Mouse (Mus musculus): ENCODE measurements at regions not wholly inside any gene's neighbourhood (a gene's known extent, or its start where the extent isn't known, plus 50 kb on each side); places are given as distances from the start of the nearest gene placed in this dataset.

DNA sequence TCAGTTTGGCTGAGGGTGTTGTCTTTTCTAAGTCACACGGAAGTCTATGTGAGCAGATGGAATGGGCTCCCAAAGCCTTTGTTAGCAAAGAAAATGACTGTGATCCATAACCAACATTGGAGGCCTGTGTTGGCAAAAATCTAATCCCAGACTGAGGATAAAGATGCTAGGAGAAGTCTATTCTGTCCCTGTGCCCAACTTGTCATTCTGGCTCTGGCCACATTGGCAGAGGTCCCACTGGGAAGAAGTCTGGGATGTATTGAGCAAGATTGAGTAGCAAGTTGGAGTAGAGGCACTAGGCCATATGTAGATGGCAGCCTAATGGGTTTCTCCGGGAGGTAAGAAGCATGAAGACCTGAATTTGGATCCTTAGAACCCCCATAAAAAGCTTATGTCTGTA, 54.1 kb downstream of the Nog start:
- ATAC-seq (ENCODE audit: low FRiP score) = no peak
- Histone ChIP-seq H3K4me2 (replicated peaks; ENCODE audit: low read depth, low read length) (no peak overlapping the region), H3K36me3 (ENCODE audit: control insufficient read depth, insufficient read depth, low read length) (no peaks in the 10 kb centered on the region), H3K9me3 (ENCODE audit: control insufficient read depth, low read length) (no peaks in the 10 kb centered on the region), H3K4me1 (replicated peaks; ENCODE audit: control insufficient read depth, insufficient read depth, low read length) (no peaks in the 10 kb centered on the region), H3K9ac (ENCODE audit: low read depth, low read length) (no peak overlapping the region), H3K27ac (ENCODE audit: low read depth, low read length) (no peak overlapping the region), H3K27me3 (ENCODE audit: control insufficient read depth, insufficient read depth, low read length) (no peaks in the 10 kb centered on the region), H3K4me3 (ENCODE audit: low read depth, low read length) (no peak overlapping the region)
- WGBS = 95% methylated on average over 2 of the region's 2 CpGs
- DNase-seq (ENCODE audit: low spot score) = no peak

DNA sequence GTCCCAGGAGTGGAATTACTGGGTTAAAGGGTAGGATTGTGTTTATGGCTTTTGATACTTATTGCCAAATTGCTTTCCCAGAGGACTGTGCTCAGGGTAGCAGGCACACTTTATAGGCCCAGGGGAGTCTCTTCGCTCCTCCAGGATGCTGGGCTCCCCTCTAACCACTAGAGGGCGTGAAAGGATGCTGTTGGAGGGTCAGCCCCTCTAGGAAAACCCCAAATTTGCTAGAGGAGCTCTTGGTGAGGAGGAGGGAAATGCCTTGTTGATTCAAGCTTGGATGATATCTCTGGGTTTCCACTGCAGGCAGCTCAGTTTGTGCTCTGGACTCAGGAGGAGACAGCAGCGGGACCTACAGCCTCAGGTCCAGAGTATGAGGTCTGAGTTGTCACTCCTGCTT, 58.8 kb downstream of the Nog start:
- no peaks in the 10 kb centered on the region for H3K36me3 ChIP-seq (ENCODE audit: control insufficient read depth, insufficient read depth, low read length)
- no peak overlapping the region for H3K27ac ChIP-seq (ENCODE audit: low read depth, low read length)
- DNase-seq (ENCODE audit: low spot score) (peak; percentile 78), ATAC-seq (ENCODE audit: low FRiP score) (0 out of 2 replicates have a peak, but pooled peaks have one; percentile 17)
- H3K27me3 ChIP-seq (ENCODE audit: control insufficient read depth, insufficient read depth, low read length) = no peaks in the 10 kb centered on the region
- WGBS = 13% methylated on average over 3 of the region's 3 CpGs
- H3K4me3 ChIP-seq (ENCODE audit: low read depth, low read length) = no peak overlapping the region
- no peak overlapping the region for H3K4me2 ChIP-seq (replicated peaks; ENCODE audit: low read depth, low read length)
- H3K4me1 ChIP-seq (replicated peaks; ENCODE audit: control insufficient read depth, insufficient read depth, low read length) = no peaks in the 10 kb centered on the region
- no peak overlapping the region for H3K9ac ChIP-seq (ENCODE audit: low read depth, low read length)
- no peaks in the 10 kb centered on the region for H3K9me3 ChIP-seq (ENCODE audit: control insufficient read depth, low read length)

DNA sequence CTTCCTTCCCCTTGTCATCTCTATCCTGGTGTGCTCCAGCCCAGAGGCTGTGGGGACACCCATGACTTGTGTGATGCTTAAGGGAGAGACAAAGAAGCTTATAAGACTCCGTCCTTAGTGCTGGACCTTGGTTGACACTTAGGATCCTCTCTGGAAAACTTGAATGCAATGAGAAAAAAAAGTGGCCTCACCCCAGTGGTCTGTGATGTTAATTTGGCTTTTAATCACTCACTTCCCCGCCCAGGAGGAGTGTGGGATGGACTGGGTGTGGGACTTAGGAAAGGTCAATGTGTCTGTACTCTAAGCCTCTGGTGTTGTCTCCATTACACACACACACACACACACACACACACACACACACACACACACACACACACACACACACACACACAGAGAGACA, 60.0 kb downstream of the Nog start:
- H3K9ac ChIP-seq (ENCODE audit: low read depth, low read length) = no peak overlapping the region
- no peaks in the 10 kb centered on the region for H3K4me1 ChIP-seq (replicated peaks; ENCODE audit: control insufficient read depth, insufficient read depth, low read length)
- no peak for ATAC-seq (ENCODE audit: low FRiP score)
- no peaks in the 10 kb centered on the region for H3K9me3 ChIP-seq (ENCODE audit: control insufficient read depth, low read length)
- WGBS = 65% methylated on average over 2 of the region's 2 CpGs
- no peak overlapping the region for H3K27ac ChIP-seq (ENCODE audit: low read depth, low read length)
- DNase-seq (ENCODE audit: low spot score) = no peak
- H3K4me3 ChIP-seq (ENCODE audit: low read depth, low read length) = no peak overlapping the region
- no peaks in the 10 kb centered on the region for H3K27me3 ChIP-seq (ENCODE audit: control insufficient read depth, insufficient read depth, low read length)
- H3K4me2 ChIP-seq (replicated peaks; ENCODE audit: low read depth, low read length) = no peak overlapping the region
- no peaks in the 10 kb centered on the region for H3K36me3 ChIP-seq (ENCODE audit: control insufficient read depth, insufficient read depth, low read length)

DNA sequence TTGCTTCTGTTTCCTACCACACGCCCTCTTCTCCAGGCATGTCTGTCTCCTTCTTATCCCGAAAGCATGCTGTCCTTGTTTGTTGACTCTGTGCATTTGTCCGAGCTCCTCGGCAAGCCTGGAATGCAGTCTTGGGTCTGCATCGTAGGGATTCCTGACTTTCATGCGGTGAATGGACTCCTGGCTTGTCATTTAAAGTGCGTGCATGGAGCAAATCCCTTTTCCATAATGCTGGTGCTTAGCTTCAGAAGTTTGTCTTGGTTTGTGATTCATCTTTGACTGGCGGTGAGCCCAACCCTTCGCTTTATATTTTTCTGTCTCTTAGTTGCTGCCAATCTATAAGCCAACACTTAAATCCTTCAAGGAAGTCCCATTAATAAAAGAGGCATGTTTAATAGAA, 62.2 kb downstream of the Nog start:
- DNase-seq (ENCODE audit: low spot score) (no peak), ATAC-seq (ENCODE audit: low FRiP score) (no peak)
- H3K4me2 ChIP-seq (replicated peaks; ENCODE audit: low read depth, low read length) = no peak overlapping the region
- 62% methylated on average over 9 of the region's 9 CpGs for WGBS
- H3K36me3 ChIP-seq (ENCODE audit: control insufficient read depth, insufficient read depth, low read length) = no peaks in the 10 kb centered on the region
- no peak overlapping the region for H3K27ac ChIP-seq (ENCODE audit: low read depth, low read length)
- no peaks in the 10 kb centered on the region for H3K27me3 ChIP-seq (ENCODE audit: control insufficient read depth, insufficient read depth, low read length)
- H3K9ac ChIP-seq (ENCODE audit: low read depth, low read length) = no peak overlapping the region
- no peak overlapping the region for H3K4me3 ChIP-seq (ENCODE audit: low read depth, low read length)
- no peaks in the 10 kb centered on the region for H3K4me1 ChIP-seq (replicated peaks; ENCODE audit: control insufficient read depth, insufficient read depth, low read length)
- H3K9me3 ChIP-seq (ENCODE audit: control insufficient read depth, low read length) = no peaks in the 10 kb centered on the region

DNA sequence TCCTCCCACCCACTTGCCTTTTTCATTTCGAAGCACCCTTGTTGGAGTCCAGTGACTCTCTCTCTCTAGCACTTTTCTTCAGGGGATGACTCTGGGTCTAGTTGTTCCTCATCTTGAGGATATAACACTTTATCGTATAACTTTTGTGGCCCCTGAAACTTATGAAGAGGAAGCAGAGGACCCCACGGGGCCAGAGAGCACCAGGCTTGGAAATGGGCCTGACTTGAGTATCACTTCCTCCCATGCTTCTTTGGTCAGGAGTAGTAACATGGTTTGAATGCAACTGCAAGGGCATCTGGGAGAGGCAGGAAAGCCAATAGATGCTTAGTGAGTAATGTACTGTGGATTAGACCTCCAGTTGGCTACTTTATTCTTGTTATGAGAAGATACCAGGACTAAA, 65.2 kb downstream of the Nog start:
- 93% methylated on average over 3 of the region's 3 CpGs for WGBS

DNA sequence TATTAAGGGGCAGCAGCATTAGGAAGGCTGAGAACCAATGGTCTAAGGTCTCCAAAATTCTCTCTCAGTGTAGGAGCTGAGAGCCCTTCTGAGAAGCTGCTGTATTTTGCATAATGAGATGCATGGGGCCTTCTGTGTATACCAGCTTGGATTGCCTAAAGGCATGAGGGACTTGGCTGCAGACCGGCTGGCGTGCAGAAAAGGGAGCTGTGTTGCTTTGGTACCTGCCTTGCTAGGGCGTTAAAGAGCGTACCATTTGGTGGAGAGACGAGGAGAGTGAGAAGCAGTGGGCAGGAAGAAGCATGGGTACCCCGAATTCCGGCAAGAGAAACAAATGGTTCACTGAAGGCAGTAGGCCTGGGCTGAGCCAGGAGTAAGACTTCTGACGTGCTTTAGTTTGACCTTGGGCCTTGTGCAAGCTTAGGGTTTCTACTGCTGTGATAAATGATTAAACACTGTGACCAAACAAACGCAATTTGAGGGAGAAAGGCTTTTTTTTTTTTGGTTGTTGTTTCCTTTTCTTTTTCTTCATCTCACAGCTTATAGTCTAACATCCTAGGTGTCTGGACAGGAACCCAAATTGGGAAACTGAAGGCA, 69.2 kb downstream of the Nog start:
- Histone ChIP-seq H3K36me3 (ENCODE audit: control insufficient read depth, insufficient read depth, low read length) (no peaks in the 10 kb centered on the region), H3K4me3 (ENCODE audit: low read depth, low read length) (no peak overlapping the region), H3K9me3 (ENCODE audit: control insufficient read depth, low read length) (no peaks in the 10 kb centered on the region), H3K9ac (ENCODE audit: low read depth, low read length) (no peak overlapping the region), H3K27ac (ENCODE audit: low read depth, low read length) (no peak overlapping the region), H3K27me3 (ENCODE audit: control insufficient read depth, insufficient read depth, low read length) (no peaks in the 10 kb centered on the region), H3K4me1 (replicated peaks; ENCODE audit: control insufficient read depth, insufficient read depth, low read length) (no peaks in the 10 kb centered on the region), H3K4me2 (replicated peaks; ENCODE audit: low read depth, low read length) (no peak overlapping the region)
- no peak for DNase-seq (ENCODE audit: low spot score)
- ATAC-seq (ENCODE audit: low FRiP score) = no peak
- WGBS = 69% methylated on average over 9 of the region's 9 CpGs

More for the DNA sequence above, 65.2 kb downstream of the Nog start:
- no peak for ATAC-seq (ENCODE audit: low FRiP score)
- no peak for DNase-seq (ENCODE audit: low spot score)
- Histone ChIP-seq H3K4me2 (replicated peaks; ENCODE audit: low read depth, low read length) (no peak overlapping the region), H3K27ac (ENCODE audit: low read depth, low read length) (no peak overlapping the region), H3K27me3 (ENCODE audit: control insufficient read depth, insufficient read depth, low read length) (no peaks in the 10 kb centered on the region), H3K4me1 (replicated peaks; ENCODE audit: control insufficient read depth, insufficient read depth, low read length) (no peaks in the 10 kb centered on the region), H3K9ac (ENCODE audit: low read depth, low read length) (no peak overlapping the region), H3K36me3 (ENCODE audit: control insufficient read depth, insufficient read depth, low read length) (no peaks in the 10 kb centered on the region), H3K9me3 (ENCODE audit: control insufficient read depth, low read length) (no peaks in the 10 kb centered on the region), H3K4me3 (ENCODE audit: low read depth, low read length) (no peak overlapping the region)

DNA sequence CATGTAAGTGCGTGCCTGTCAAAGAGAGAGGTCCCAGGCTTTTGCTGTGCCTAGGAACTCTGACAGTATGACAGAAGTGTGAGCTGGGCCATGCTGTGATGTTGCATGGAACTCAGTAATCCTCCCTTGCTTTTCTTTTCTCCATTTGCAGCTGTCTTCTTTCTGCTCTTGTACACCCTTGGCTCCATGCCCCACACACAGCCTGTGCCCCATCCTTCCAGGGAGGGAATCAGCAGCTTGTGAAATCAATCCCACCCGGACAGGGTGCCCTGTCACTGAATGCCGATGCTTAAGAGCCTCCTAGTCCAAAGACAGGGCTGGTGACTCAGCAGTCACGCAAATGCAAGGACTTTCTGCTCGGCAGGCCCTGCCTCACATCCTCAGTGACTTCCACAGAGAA, 72.4 kb downstream of the Nog start:
- H3K27me3 ChIP-seq (ENCODE audit: control insufficient read depth, insufficient read depth, low read length) = no peaks in the 10 kb centered on the region
- 74% methylated on average over 5 of the region's 5 CpGs for WGBS
- no peak overlapping the region for H3K4me3 ChIP-seq (ENCODE audit: low read depth, low read length)
- H3K27ac ChIP-seq (ENCODE audit: low read depth, low read length) = no peak overlapping the region
- ATAC-seq (ENCODE audit: low FRiP score) = no peak
- DNase-seq (ENCODE audit: low spot score) = no peak
- no peaks in the 10 kb centered on the region for H3K36me3 ChIP-seq (ENCODE audit: control insufficient read depth, insufficient read depth, low read length)
- H3K4me1 ChIP-seq (replicated peaks; ENCODE audit: control insufficient read depth, insufficient read depth, low read length) = no peaks in the 10 kb centered on the region
- no peak overlapping the region for H3K9ac ChIP-seq (ENCODE audit: low read depth, low read length)
- H3K4me2 ChIP-seq (replicated peaks; ENCODE audit: low read depth, low read length) = no peak overlapping the region
- H3K9me3 ChIP-seq (ENCODE audit: control insufficient read depth, low read length) = no peaks in the 10 kb centered on the region

DNA sequence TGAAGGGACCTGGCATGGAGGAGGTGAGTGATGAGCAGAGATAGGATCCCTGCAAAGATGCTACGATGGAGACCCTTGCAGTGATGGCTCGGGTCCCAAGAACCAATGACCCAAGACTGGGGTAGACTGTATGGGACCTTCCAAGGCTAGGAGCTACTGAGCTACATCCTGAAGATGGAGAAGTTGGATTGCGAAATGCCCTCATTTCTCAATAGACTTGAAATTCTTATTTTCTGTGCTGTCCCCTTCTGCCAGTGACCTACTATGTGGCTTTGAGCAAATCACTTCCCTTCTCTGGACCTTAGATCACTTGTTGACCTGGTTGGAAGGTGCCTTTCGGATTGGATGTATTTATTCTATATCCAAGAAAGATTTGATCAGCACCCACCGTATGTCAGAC, 88.9 kb downstream of the Nog start:
- peaks cover 3% of the 10 kb centered on the region; the same call in 1 of the 2 replicates for H3K4me1 ChIP-seq (replicated peaks; ENCODE audit: control insufficient read depth, insufficient read depth, low read length)
- no peak for ATAC-seq (ENCODE audit: low FRiP score)
- 91% methylated on average over 5 of the region's 5 CpGs for WGBS

DNA sequence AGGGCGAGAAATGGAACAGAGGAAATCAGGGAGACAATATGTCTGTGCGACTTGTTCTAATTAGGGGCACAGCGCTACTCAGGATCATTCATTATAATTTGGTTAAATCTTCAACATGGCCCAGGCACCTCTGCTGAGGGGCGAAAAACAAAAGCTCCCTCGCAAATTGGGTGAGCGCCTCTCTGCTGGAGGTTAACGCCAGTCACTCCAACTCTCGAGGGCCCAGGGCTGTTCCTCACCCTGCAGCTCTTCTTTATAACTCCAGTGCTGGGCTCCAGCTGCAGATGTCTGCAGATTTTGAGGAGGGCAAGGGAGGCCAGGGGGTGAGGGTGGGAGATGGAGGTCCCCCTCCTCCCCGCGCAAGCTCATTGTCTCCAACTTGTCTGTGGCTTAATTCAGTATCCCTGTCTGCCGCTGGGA, 92.6 kb downstream of the Nog start:
- WGBS = 30% methylated on average over 11 of the region's 11 CpGs
- peaks cover 3% of the 10 kb centered on the region; the same call in 1 of the 2 replicates for H3K4me1 ChIP-seq (replicated peaks; ENCODE audit: control insufficient read depth, insufficient read depth, low read length)
- no peak overlapping the region for H3K27ac ChIP-seq (ENCODE audit: low read depth, low read length)
- H3K36me3 ChIP-seq (ENCODE audit: control insufficient read depth, insufficient read depth, low read length) = no peaks in the 10 kb centered on the region
- 0 out of 2 replicates have a peak overlapping the region, but pooled peaks have one; percentile 0 for H3K9ac ChIP-seq (ENCODE audit: low read depth, low read length)
- no peak overlapping the region for H3K4me2 ChIP-seq (replicated peaks; ENCODE audit: low read depth, low read length)
- H3K27me3 ChIP-seq (ENCODE audit: control insufficient read depth, insufficient read depth, low read length) = no peaks in the 10 kb centered on the region
- DNase-seq (ENCODE audit: low spot score) = peak; percentile 23
- no peaks in the 10 kb centered on the region for H3K9me3 ChIP-seq (ENCODE audit: control insufficient read depth, low read length)
- no peak overlapping the region for H3K4me3 ChIP-seq (ENCODE audit: low read depth, low read length)
- peak; percentile 22; the same call in 1 of the 2 replicates for ATAC-seq (ENCODE audit: low FRiP score)

More for the DNA sequence above, 88.9 kb downstream of the Nog start:
- Histone ChIP-seq H3K27me3 (ENCODE audit: control insufficient read depth, insufficient read depth, low read length) (no peaks in the 10 kb centered on the region), H3K27ac (ENCODE audit: low read depth, low read length) (no peak overlapping the region), H3K9me3 (ENCODE audit: control insufficient read depth, low read length) (no peaks in the 10 kb centered on the region), H3K36me3 (ENCODE audit: control insufficient read depth, insufficient read depth, low read length) (no peaks in the 10 kb centered on the region), H3K4me2 (replicated peaks; ENCODE audit: low read depth, low read length) (no peak overlapping the region), H3K9ac (ENCODE audit: low read depth, low read length) (no peak overlapping the region), H3K4me3 (ENCODE audit: low read depth, low read length) (no peak overlapping the region)
- no peak for DNase-seq (ENCODE audit: low spot score)
